Mouse (Mus musculus) ES-E14 (cell line): ENCODE measurements at regions not wholly inside any gene's neighbourhood (a gene's known extent, or its start where the extent isn't known, plus 50 kb on each side); places are given as distances from the start of the nearest gene placed in this dataset.

Experiments used
- DNase-seq: peaks from one replicate; pipeline ENCODE4 v3.0.0-alpha.2; 2013; ENCODE audit warnings: low read depth, low spot score
- H3K27ac ChIP-seq: 2 replicates; pipeline ENCODE4 v1.5.1; 2012; ENCODE audit warnings: low read depth, mild to moderate bottlenecking, low read length, moderate library complexity, mixed read lengths; ENCODE audit not compliant: poor library complexity, insufficient read depth, severe bottlenecking
- H3K36me3 ChIP-seq: 2 replicates; pipeline ENCODE4 v1.6.1; 2012; ENCODE audit warnings: mild to moderate bottlenecking, low read length, moderate library complexity, mixed read lengths; ENCODE audit not compliant: control insufficient read depth, poor library complexity, insufficient read depth, severe bottlenecking
- H3K4me1 ChIP-seq, 2 experiments: fragments of 150-350 bp in 1 of 2; sonication (generic) in 1 of 2; 2 replicates each; pipeline ENCODE4 v1.6.1; 2012; ENCODE audit warnings: low read length in 2 of 2, mild to moderate bottlenecking in 1 of 2, mixed read lengths in 1 of 2; ENCODE audit not compliant: control insufficient read depth in 2 of 2, insufficient read depth in 2 of 2, poor library complexity in 1 of 2
- H3K4me3 ChIP-seq, 2 experiments: fragments of 150-350 bp in 1 of 2; sonication (generic) in 1 of 2; 2 replicates each; pipeline ENCODE4 v1.5.1; 2012; ENCODE audit warnings: low read length in 2 of 2, low read depth in 1 of 2, mild to moderate bottlenecking in 1 of 2, mixed read lengths in 1 of 2; ENCODE audit not compliant: insufficient read depth in 1 of 2, poor library complexity in 1 of 2, severe bottlenecking in 1 of 2
- H3K9ac ChIP-seq: 2 replicates; pipeline ENCODE4 v1.6.1; 2012; ENCODE audit warnings: low read depth, mild to moderate bottlenecking, low read length, mixed read lengths; ENCODE audit not compliant: poor library complexity, insufficient read depth, severe bottlenecking
- H3K9me3 ChIP-seq: fragments of 150-350 bp; sonication (generic); 2 replicates; pipeline ENCODE4 v1.6.1; 2012; ENCODE audit warnings: low read depth, mild to moderate bottlenecking, low read length; ENCODE audit not compliant: control insufficient read depth, insufficient read depth
- CHD2 ChIP-seq: IDR thresholded peaks from 2 replicates; pipeline ENCODE4 v1.6.1; 2014; ENCODE audit warnings: mild to moderate bottlenecking, low read depth, low read length, inconsistent platforms
- HCFC1 ChIP-seq: IDR thresholded peaks from 2 replicates; pipeline ENCODE4 v1.6.1; 2012; ENCODE audit warnings: low read length, inconsistent platforms, borderline replicate concordance; ENCODE audit not compliant: insufficient read depth
- MAFK ChIP-seq: IDR thresholded peaks from 2 replicates; pipeline ENCODE4 v1.6.1; 2014; ENCODE audit warnings: mild to moderate bottlenecking, low read depth, low read length, inconsistent platforms; ENCODE audit not compliant: insufficient read depth
- ZC3H11A ChIP-seq: IDR thresholded peaks from 2 replicates; pipeline ENCODE4 v1.6.1; 2012; ENCODE audit warnings: low read depth, mild to moderate bottlenecking, inconsistent platforms, low read length, borderline replicate concordance
- ZNF384 ChIP-seq: IDR thresholded peaks from 2 replicates; pipeline ENCODE4 v1.6.1; 2012; ENCODE audit warnings: low read depth, low read length, inconsistent platforms
- in situ Hi-C, 2 experiments: fragments of 600-800 bp; cut with MboI; formaldehyde crosslinking; loops; one replicate each; pipeline ENCODE4 v1.15.1; 2025; ENCODE audit warnings: low sequenced_read_pairs in 2 of 2, inconsistent platforms in 1 of 2; ENCODE audit not compliant: unreplicated experiment in 2 of 2

GRCm38 (mm10) chr6:147794351-147794750 lies 252.7 kb upstream of the Far2 start:
- H3K36me3 ChIP-seq = no peaks in the 10 kb centered on the region
- H3K4me1 ChIP-seq = peaks cover 0 to 2% of the 10 kb centered on the region in 2 experiments; a peak in 1 of 4 replicates
- no peaks in the 10 kb centered on the region for H3K9me3 ChIP-seq
- in situ Hi-C loops = no loop called here
- no peak for TF ChIP-seq ZNF384
- no peak for TF ChIP-seq MAFK
- TF ChIP-seq ZC3H11A = no peak
- DNase-seq = no peak
- H3K9ac ChIP-seq = no peak overlapping the region
- no peak overlapping the region for H3K27ac ChIP-seq
- H3K4me3 ChIP-seq = no peak overlapping the region

DNA sequence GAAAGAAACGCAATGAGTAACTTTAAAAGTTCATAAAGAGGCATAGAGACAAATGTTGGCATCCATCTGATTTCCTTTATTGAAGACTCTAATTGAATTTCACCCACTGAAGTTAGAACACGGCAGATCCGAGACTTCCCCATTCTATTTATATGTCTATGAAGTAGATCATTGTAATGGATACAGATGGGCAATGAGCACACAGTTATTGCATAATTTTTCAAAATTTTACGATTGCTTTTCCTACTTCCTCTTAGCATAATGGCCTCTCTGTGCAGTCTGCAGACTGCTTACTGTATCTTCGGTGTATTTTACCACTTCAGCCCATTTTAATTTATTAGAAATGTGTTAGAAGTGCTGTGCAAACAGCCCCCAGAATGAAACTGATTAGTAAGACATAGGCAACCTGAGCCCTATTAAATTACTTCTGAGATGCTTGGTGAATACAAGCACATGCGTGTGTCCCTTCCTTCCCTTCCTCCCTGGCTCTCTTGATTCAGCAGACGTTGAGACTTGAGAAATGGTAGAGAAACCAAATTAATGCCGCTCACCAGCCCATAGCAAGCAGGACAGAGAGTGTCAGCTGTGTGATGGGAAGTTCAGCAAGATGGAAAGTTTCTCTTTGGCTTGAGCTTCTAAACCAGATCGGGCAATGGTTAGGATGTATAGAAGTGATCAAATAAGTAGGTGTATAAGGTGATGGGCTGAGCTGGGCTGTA lies 247.9 kb upstream of the Far2 start:
- TF ChIP-seq MAFK (no peak), ZC3H11A (no peak), CHD2 (no peak), ZNF384 (no peak), HCFC1 (no peak)
- Histone ChIP-seq H3K4me3 (no peak overlapping the region), H3K36me3 (no peaks in the 10 kb centered on the region), H3K9ac (no peak overlapping the region), H3K4me1 (peaks cover 0 to 2% of the 10 kb centered on the region in 2 experiments; a peak in 1 of 4 replicates), H3K9me3 (no peaks in the 10 kb centered on the region), H3K27ac (no peak overlapping the region)
- no peak for DNase-seq
- in situ Hi-C loops = no loop called here

GRCm38 (mm10) chr6:147799861-147800260 lies 247.2 kb upstream of the Far2 start:
- H3K27ac ChIP-seq = no peak overlapping the region
- no peaks in the 10 kb centered on the region for H3K9me3 ChIP-seq
- H3K4me1 ChIP-seq = no peaks in the 10 kb centered on the region
- in situ Hi-C loops = no loop called here
- no peak overlapping the region for H3K4me3 ChIP-seq
- DNase-seq = no peak
- H3K36me3 ChIP-seq = no peaks in the 10 kb centered on the region
- H3K9ac ChIP-seq = no peak overlapping the region
- TF ChIP-seq ZC3H11A (no peak), HCFC1 (no peak), ZNF384 (no peak), CHD2 (no peak), MAFK (no peak)

GRCm38 (mm10) chr6:147800846-147801245 lies 246.2 kb upstream of the Far2 start:
- Histone ChIP-seq H3K9me3 (no peaks in the 10 kb centered on the region), H3K9ac (no peak overlapping the region), H3K27ac (no peak overlapping the region), H3K36me3 (no peaks in the 10 kb centered on the region), H3K4me1 (no peaks in the 10 kb centered on the region), H3K4me3 (no peak overlapping the region)
- in situ Hi-C loops = no loop called here
- DNase-seq = no peak
- TF ChIP-seq HCFC1 (no peak), ZNF384 (no peak), CHD2 (no peak), MAFK (no peak)

DNA sequence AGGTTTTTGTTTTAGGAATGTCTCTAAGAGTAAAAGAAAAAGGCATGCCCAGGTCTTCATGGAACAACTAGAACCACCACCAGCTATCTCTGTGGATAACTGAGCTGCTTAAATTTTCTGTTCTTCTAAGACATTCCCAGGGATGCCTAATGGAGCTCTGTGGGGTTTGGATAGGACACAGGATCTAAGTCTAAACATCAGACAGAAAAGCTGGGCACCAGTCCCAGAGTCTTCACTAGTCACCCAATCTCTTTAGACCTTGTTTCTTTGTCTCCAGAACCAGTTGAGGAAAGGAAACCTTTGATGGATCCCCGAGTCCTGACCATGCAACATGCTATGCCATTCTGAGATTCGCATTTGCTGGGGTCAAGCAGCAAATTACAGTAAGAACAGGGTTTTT lies 243.2 kb upstream of the Far2 start:
- Histone ChIP-seq H3K4me3 (no peak overlapping the region), H3K36me3 (no peaks in the 10 kb centered on the region), H3K27ac (no peak overlapping the region), H3K9me3 (no peaks in the 10 kb centered on the region), H3K9ac (no peak overlapping the region), H3K4me1 (no peaks in the 10 kb centered on the region)
- in situ Hi-C loops = no loop called here
- no peak for DNase-seq
- no peak for TF ChIP-seq ZNF384
